Mouse (Mus musculus) kidney, embryonic 16.5 days (tissue): Measurements from ENCODE around the gene Epb41l1. TPM values are rescaled to one million over a fixed set of nuclear protein-coding genes. Genes with fewer than 3 reads are reported as not detected.
A peak's percentile ranks its signal among the peaks of the same experiment; 100 is the strongest.

ENCODE experiments used
- ATAC-seq: fragments of 200-750 bp; cut with Nextera tagmentation; 2 replicates; pipeline ENCODE4 v1.8.0; 2017; ENCODE audit warnings: moderate TSS enrichment; ENCODE audit not compliant: low FRiP score, low TSS enrichment
- H3K27ac ChIP-seq: fragments of 300-500 bp; sonication (generic); 2 replicates; pipeline ENCODE4 v1.5.1; 2014; ENCODE audit warnings: low read length
- H3K27me3 ChIP-seq: fragments of 300-500 bp; sonication (generic); 2 replicates; pipeline ENCODE4 v1.6.1; 2014; ENCODE audit warnings: low read length, control low read depth, mixed read lengths; ENCODE audit not compliant: insufficient read depth
- H3K36me3 ChIP-seq: fragments of 300-500 bp; sonication (generic); 2 replicates; pipeline ENCODE4 v1.6.1; 2014; ENCODE audit warnings: low read length, control low read depth, mixed read lengths; ENCODE audit not compliant: insufficient read depth
- H3K4me1 ChIP-seq: fragments of 300-500 bp; sonication (generic); 2 replicates; pipeline ENCODE4 v1.6.1; 2014; ENCODE audit warnings: low read length, control low read depth, mixed read lengths; ENCODE audit not compliant: insufficient read depth
- H3K4me2 ChIP-seq: fragments of 300-500 bp; sonication (generic); replicated peaks from 2 replicates; pipeline ENCODE4 v1.6.1; 2014; ENCODE audit warnings: low read depth, low read length
- H3K4me3 ChIP-seq: fragments of 300-500 bp; sonication (generic); 2 replicates; pipeline ENCODE4 v1.5.1; 2014; ENCODE audit warnings: mild to moderate bottlenecking, low read length
- H3K9ac ChIP-seq: fragments of 300-500 bp; sonication (generic); replicated peaks from 2 replicates; pipeline ENCODE4 v1.6.1; 2014; ENCODE audit warnings: low read length
- H3K9me3 ChIP-seq: fragments of 300-500 bp; sonication (generic); 2 replicates; pipeline ENCODE4 v1.6.1; 2016; ENCODE audit warnings: low read length, control low read depth
- WGBS: fragments of 180-500 bp; shearing (Covaris S2); extraction: QIAGEN DNeasy Blood & Tissue Kit; methylation state at CpG from one replicate; pipeline ENCODE4 v1.1.7; 2014; 5-methylcytosine and 5-hydroxymethylcytosine counted together
- polyA plus RNA-seq: library from polyadenylated mRNA; unstranded; fragments of >200 nt; fragmentation: Nextera tagmentation; extraction: Ambion mirVana; gene quantifications from 2 replicates; pipeline ENCODE4 v1.2.1, GENCODE M21; 2015

The Epb41l1 gene
- polyA plus RNA-seq, 1 experiment from 2014 or later = 2.1 TPM

DNA sequence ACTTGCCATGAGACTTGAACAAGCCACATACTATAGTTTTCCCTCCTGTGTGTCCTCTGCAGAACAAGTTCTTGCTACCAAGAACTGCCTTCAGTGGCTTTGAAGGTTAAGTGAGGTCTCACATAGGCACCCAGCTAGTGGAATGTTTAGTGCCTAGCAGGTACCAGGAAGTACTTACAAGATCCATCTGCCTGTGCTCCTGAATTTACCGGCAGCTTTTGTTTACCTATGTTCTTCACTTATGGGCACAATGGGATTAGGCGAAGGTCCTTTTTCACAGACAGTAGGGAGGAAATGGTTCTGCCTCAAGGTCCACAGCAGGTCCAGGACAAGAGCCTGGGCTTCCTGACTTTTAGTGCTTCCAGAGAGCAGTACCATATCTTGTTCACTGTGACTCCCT is 112.5 kb downstream of the Epb41l1 start:
- Histone ChIP-seq H3K27ac (no peak overlapping the region), H3K27me3 (no peaks in the 10 kb centered on the region), H3K4me2 (no peak overlapping the region), H3K4me3 (no peak overlapping the region), H3K9ac (no peak overlapping the region), H3K4me1 (no peaks in the 10 kb centered on the region), H3K9me3 (no peaks in the 10 kb centered on the region), H3K36me3 (peaks cover 4% of the 10 kb centered on the region; the same call in 1 of the 2 replicates)
- ATAC-seq = no peak
- 65% methylated on average over 2 of the region's 2 CpGs for WGBS

DNA sequence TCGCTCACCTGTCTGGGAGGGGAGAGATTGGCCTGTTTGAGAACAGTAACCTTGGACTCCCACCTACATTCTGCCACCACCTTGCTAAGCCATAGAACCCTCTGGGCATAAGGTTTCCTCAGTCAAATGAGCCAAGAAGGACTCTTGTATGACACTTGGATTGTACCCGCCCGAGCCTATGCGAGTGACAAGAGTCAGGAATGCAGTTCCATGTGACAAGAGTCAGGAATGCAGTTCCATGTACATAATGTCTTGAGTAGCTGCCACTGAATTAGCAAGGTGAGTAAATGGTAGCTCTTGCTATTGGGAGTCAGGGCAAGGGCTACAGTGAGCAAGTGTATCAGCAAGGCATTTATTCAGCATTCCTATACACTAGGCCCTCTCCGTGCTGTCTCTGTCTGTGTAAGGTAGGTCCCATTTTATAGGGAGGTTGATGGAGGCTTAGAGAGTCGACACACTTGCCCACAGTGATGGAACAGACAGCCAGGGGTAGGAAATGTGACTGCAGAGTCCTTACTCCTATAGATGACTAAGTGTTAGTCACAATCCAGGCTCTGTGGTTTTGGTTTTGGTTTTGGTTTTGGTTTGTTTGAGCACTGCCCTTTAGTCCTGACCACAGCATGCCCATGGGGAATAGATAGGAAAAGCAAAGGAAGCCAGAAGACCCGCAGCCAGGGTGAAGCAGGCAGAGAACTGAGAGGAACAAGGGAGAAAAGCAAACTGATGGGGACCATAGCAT is 118.3 kb downstream of the Epb41l1 start:
- Histone ChIP-seq H3K36me3 (no peaks in the 10 kb centered on the region; the same call in 1 of the 2 replicates), H3K27ac (no peak overlapping the region), H3K9ac (no peak overlapping the region), H3K4me1 (no peaks in the 10 kb centered on the region), H3K4me3 (no peak overlapping the region), H3K27me3 (no peaks in the 10 kb centered on the region), H3K9me3 (no peaks in the 10 kb centered on the region), H3K4me2 (no peak overlapping the region)
- no peak for ATAC-seq
- 80% methylated on average over 7 of the region's 7 CpGs for WGBS

DNA sequence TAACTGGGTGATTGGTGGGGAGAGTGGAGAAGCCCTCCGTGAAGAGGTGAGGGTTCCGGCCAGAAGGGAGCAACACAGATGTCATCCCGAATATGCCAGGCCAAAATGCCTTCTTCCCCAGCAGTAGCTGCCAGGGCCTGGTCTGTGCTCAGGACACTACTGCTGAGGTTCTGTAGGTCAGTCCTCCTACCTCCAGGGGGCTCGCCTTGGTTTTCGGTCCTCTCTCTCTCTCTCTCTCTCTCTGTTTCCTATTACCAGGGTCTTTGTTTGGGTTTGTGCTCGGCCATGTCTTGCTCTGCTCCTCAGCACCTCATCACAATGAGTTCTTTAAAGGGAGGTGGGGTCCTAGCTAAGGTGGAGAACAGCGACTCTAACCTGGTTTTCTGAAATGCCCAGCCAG is 120.3 kb downstream of the Epb41l1 start:
- no peaks in the 10 kb centered on the region for H3K9me3 ChIP-seq
- no peak overlapping the region for H3K4me3 ChIP-seq
- no peaks in the 10 kb centered on the region for H3K4me1 ChIP-seq
- no peak overlapping the region for H3K27ac ChIP-seq
- 82% methylated on average over 7 of the region's 7 CpGs for WGBS
- no peak overlapping the region for H3K9ac ChIP-seq
- no peaks in the 10 kb centered on the region for H3K36me3 ChIP-seq
- ATAC-seq = no peak
- no peaks in the 10 kb centered on the region for H3K27me3 ChIP-seq
- no peak overlapping the region for H3K4me2 ChIP-seq

DNA sequence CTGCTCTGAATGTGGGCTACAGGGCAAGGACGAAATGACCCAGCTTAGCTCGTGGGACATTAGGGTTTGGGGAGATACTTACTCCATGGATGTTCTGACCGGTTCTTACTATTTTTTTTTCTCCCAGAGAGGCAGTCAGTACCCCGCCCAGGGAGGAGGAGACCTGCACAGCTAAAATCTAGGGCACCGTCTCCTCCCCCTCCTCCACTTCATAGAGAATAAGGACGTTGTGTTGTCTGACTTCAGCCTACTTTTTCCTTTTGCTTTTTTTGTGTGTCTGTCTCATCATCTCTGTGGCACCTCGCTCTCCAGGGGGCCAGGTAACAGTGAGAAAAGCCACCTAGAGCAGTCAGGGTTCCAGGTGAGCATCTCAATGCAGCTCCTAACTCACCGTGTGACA is 121.7 kb downstream of the Epb41l1 start:
- ATAC-seq = no peak
- Histone ChIP-seq H3K36me3 (no peaks in the 10 kb centered on the region), H3K27me3 (no peaks in the 10 kb centered on the region), H3K4me1 (no peaks in the 10 kb centered on the region; the same call in 1 of the 2 replicates), H3K9ac (no peak overlapping the region), H3K4me3 (no peak overlapping the region), H3K27ac (no peak overlapping the region), H3K4me2 (no peak overlapping the region), H3K9me3 (no peaks in the 10 kb centered on the region)
- 67% methylated on average over 8 of the region's 8 CpGs for WGBS

DNA sequence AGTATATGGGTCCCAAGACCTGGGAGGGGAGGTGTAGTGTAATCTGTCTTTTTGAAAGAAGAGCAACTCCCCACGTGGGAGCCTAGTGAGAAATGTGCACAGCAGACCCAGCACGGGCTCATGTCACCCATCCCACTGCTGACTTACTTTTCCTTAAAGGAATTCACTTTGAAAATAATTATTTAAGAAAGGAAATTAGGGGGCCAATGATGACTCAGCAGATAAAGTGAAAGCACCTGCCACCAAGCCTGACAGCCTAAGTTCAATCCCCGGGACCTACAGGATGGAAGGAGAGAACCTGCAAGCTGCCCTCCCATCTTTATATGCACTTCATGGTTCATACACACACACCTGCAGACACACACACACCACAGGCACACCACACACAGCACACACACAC is 123.1 kb downstream of the Epb41l1 start:
- WGBS = 64% methylated on average over 3 of the region's 3 CpGs
- H3K9me3 ChIP-seq = no peaks in the 10 kb centered on the region

DNA sequence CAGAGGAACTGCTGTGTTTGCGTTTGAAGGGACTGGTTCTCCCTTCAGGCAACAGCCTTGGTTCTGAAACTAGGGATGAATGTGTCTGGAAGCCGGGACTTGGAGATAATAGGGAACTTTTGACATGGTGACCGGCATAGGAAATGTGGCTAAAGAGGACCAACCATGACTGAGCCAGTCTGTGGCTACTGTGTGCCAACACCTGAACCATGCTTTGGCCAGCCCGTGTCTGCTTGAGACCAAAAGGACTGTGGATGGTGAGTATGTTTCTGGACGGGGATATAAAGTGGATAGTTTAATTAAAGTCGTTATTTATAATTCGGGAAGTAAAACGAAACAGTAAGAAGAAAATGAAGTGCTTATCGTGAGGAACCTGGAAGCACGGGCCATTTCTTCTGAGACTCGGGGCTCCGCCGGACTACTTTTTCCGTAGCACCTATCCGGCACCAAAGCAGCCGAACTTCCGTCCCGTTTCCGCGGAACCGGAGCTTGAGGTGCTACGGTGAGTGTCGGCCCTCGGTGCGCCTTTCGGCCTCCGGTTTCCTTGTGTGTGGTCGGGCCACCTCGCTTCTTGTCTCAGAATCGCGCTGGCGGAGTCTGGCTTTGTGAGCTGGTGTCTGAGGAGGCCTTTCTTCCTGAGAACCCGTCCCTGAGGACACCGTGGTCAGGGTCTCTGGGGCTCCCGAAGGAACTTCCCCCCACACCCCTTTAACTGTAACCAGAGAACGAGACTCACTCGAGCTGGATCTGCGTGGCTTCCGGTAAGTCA is 126.6 kb downstream of the Epb41l1 start, which contains the start of gene Aar2:
Aar2 (plus strand) TSS at position 462 of the 769 bp plus-strand sequence.
- Histone ChIP-seq H3K9ac (peak within 1 kb of the TSS; percentile 94), H3K36me3 (peaks cover 12% of the 10 kb centered on the region), H3K27ac (peak within 1 kb of the TSS; percentile 79; the same call in 1 of the 2 replicates), H3K27me3 (no peaks in the 10 kb centered on the region), H3K4me3 (peak within 1 kb of the TSS; percentile 90), H3K9me3 (no peaks in the 10 kb centered on the region), H3K4me1 (peaks cover 7% of the 10 kb centered on the region), H3K4me2 (peak within 1 kb of the TSS; percentile 77)
- ATAC-seq = peak; percentile 69; the same call in 1 of the 2 replicates
- 5% methylated on average over 39 of the region's 39 CpGs for WGBS

More for the DNA sequence above, 123.1 kb downstream of the Epb41l1 start:
- H3K36me3 ChIP-seq = no peaks in the 10 kb centered on the region
- H3K27me3 ChIP-seq = no peaks in the 10 kb centered on the region
- no peak overlapping the region for H3K4me3 ChIP-seq
- peaks cover 7% of the 10 kb centered on the region for H3K4me1 ChIP-seq
- no peak overlapping the region for H3K27ac ChIP-seq
- no peak overlapping the region for H3K9ac ChIP-seq
- no peak overlapping the region for H3K4me2 ChIP-seq
- ATAC-seq = no peak

DNA sequence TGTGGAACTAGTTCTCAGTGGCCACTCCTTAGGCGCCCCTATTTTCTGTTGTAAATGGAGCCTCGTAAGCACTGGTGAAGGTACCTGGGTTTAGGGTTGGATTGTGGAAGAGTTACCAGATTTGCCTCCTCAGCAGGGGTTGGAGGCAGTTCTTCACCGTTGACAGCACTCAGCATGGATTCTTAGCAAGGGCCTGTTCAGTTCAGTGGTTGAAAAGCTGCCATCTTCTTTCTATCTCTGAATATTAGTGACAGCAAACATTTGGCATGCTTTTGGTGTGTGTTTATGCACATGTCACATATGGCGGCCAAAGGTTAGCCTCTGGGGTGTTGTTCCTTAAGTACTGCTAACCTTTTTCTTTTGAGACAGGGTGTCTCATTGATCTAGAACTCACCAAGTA is 131.7 kb downstream of the Epb41l1 start:
- H3K4me3 ChIP-seq = no peak overlapping the region
- H3K36me3 ChIP-seq = peaks cover 38% of the 10 kb centered on the region
- no peak overlapping the region for H3K9ac ChIP-seq
- no peak overlapping the region for H3K4me2 ChIP-seq
- H3K27ac ChIP-seq = no peak overlapping the region
- peaks cover 7% of the 10 kb centered on the region for H3K4me1 ChIP-seq
- H3K27me3 ChIP-seq = no peaks in the 10 kb centered on the region
- ATAC-seq = no peak
- no peaks in the 10 kb centered on the region for H3K9me3 ChIP-seq
- 93% methylated on average over 4 of the region's 4 CpGs for WGBS

DNA sequence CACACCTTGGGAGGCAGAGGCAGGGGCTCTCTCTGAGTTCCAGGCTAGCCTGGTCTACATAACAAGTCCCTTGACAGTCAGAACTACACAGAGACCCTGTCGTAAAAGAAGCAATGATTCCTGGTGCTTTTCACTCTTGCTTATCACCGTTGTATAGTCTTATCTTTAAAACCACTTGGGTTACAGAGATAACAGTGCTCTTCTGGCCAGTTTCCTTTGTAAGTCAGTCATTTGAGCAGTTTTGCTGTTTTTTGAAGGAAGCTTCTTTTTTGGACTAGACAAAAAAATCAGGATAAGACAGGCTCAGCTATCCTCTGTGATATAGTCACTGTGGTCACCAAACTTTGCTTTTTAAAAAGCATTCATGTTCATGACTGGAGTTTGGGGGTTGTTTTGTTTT is 141.1 kb downstream of the Epb41l1 start:
- Histone ChIP-seq H3K4me2 (no peak overlapping the region), H3K27me3 (no peaks in the 10 kb centered on the region), H3K36me3 (peaks cover 25% of the 10 kb centered on the region; the same call in 1 of the 2 replicates), H3K9me3 (no peaks in the 10 kb centered on the region), H3K9ac (no peak overlapping the region), H3K4me3 (no peak overlapping the region), H3K27ac (no peak overlapping the region), H3K4me1 (no peaks in the 10 kb centered on the region)
- WGBS = 80% methylated on average over 2 of the region's 2 CpGs
- no peak for ATAC-seq

DNA sequence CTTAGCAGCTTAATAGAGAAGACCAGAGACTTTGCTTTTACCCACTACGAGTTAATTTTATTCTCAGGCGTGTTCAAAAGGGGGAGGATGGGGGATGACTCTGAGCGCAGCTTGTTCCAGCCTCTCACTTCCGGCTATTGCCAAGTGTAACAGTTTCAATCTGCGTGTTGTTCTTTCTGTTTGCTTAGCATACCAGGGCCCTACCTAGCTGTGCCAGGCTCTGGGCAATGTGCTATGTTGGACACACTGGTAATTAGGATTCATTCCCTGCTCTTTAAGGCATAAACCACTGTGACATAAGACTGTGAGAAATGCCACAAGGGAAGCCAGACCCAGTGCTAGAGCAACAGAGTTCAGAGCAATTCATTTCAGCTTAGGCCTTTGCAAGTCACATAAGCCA is 142.8 kb downstream of the Epb41l1 start:
- Histone ChIP-seq H3K36me3 (peaks cover 36% of the 10 kb centered on the region), H3K4me3 (no peak overlapping the region), H3K27me3 (no peaks in the 10 kb centered on the region), H3K9me3 (no peaks in the 10 kb centered on the region), H3K4me2 (no peak overlapping the region), H3K27ac (no peak overlapping the region), H3K4me1 (no peaks in the 10 kb centered on the region), H3K9ac (no peak overlapping the region)
- ATAC-seq = no peak
- 86% methylated on average over 5 of the region's 5 CpGs for WGBS

DNA sequence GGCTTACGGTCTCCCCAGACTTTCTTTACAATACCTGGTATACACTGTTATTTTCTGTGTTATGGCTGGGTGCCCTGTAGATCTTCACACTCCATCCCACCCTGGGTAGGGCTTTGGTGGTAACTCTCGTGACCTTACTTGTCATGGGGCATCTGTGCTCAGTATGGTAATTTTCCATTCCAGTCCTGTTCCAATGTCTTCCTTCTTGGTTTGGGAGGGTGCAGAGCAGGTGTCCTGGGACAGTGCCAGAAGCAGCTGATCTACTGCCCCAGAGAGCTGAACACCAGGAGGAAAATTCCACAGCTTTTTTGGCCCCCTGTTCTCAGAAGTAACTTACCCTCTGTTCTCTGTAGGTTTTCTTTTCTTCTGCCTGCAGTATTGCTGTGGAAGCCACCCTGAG is 145.8 kb downstream of the Epb41l1 start:
- no peak for ATAC-seq
- H3K36me3 ChIP-seq = peaks cover 26% of the 10 kb centered on the region
- WGBS = 89% methylated on average over 2 of the region's 2 CpGs
- H3K4me3 ChIP-seq = no peak overlapping the region
- no peaks in the 10 kb centered on the region for H3K27me3 ChIP-seq
- H3K9ac ChIP-seq = no peak overlapping the region
- H3K4me1 ChIP-seq = no peaks in the 10 kb centered on the region
- no peaks in the 10 kb centered on the region for H3K9me3 ChIP-seq
- no peak overlapping the region for H3K27ac ChIP-seq
- H3K4me2 ChIP-seq = no peak overlapping the region
